Mouse (Mus musculus) monocyte, adult 5-6 weeks (primary cell): ENCODE results near the gene Snrpd3. TPM values are rescaled to one million over a fixed set of nuclear protein-coding genes. Genes with fewer than 3 reads are reported as not detected.
"Not testable (repeated sequence)": the region's sequence is repeated elsewhere in the genome, so short reads cannot be mapped to it uniquely, and the experiment has no call there.

Experiments
- ATAC-seq: fragments of 153-309, 156-312 bp; replicated peaks from 2 replicates; pipeline ENCODE4 v1.8.0; 2017; ENCODE audit warnings: mild to moderate bottlenecking; ENCODE audit not compliant: low TSS enrichment, insufficient number of reproducible peaks, severe bottlenecking, poor library complexity, low FRiP score
- total RNA-seq: library from RNA; stranded (forward); fragments of 200-1000, 200-491, 200-594 nt; gene quantifications from 3 replicates; pipeline ENCODE4 v1.2.3, GENCODE M21; 2017

The Snrpd3 gene
- total RNA-seq, 1 experiment from 2014 or later = 64.6 TPM

- ATAC-seq = no peak
Measured at GRCm38 (mm10) chr10:75520581-75520980, 3.2 kb downstream of the Snrpd3 start.

DNA sequence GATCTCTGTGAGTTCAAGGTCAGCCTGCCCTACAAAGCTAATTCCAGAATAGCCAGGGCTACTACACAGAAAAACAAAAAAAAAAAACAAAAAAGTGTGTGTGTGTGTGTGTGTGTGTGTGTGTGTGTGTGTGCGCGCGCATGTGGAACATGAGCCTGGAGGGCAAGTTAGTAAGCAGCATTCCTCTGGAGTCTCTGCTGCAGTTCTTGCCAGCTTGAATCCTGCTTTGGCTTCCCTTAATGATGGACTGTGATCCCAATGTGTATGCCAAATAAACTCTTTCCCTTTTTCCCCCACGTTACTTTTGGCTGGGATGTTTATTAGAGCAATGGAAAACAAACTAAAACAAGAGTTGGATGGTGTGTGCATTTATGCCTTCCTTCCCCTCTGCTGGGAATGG, 4.3 kb downstream of the Snrpd3 start:
- ATAC-seq = no peak

DNA sequence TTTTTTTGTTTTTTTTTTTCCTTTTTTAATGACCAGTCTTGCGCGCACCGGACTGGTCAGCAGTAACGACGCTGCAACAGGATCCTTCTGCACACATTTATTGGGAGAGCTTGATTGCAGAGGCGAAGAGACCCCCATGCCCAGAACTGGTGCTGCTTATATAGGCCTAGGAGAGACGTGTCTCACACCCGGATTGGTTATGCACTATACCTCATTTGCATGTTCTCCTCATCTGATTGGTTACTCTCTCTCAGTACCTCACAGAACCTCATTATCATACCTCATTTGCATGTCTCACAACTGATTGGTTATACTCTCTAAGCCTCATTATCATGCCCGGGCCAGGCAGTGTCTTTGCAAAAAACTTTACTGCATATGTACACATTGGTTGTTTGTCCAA, 8.1 kb downstream of the Snrpd3 start:
- not testable (repeated sequence) for ATAC-seq

- no peak for ATAC-seq
Measured at GRCm38 (mm10) chr10:75530322-75530721, 13.0 kb downstream of the Snrpd3 start.

DNA sequence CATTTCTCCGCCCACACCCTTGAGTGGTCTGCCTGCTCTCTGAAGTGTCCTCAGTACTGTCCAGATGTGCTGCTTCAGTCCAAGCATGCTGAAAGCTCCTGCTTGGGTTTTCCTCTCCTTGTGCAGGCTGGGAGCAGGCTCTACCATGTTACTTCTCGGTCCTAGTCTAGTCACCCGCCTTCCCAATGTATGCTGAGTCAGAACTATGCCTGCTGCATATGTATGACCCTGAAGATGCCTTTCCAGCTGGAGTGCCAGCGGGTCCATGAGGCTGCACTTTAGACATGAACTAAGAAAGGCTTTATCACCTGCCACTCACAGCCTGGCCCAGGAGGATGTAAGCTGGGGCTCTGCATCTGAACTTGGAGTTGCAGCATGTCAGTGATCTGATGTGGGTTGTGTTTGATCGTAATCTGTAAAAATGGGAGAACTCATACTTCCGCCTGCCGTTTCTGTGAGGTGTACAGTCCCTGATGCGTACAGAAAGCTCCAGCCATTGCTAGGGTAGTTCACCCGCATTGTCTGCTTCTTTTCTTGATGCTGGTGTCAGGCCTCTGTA, 14.3 kb downstream of the Snrpd3 start:
- no peak for ATAC-seq

- no peak for ATAC-seq
Measured at GRCm38 (mm10) chr10:75534216-75534615, 16.9 kb downstream of the Snrpd3 start.

DNA sequence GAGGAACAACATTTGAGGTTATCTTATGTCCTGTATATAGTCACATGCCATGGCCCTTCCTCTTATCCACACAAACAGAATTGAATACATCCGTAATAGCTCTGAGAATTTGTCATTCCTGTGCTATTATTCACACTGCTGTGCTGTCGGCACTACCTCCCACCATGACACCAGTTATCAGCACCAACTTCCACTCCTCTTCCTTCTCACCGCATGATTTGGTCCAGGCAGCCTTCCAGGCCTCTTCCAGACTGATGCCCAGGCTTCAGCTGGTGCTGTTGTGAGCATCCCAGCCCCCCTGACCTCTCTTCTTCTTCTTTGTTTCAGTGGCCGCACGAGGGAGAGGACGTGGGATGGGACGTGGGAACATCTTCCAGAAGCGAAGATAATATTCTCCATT, 17.6 kb downstream of the Snrpd3 start:
- ATAC-seq = no peak

- no peak for ATAC-seq
Measured at GRCm38 (mm10) chr10:75535423-75535822, 18.1 kb downstream of the Snrpd3 start.

GRCm38 (mm10) chr10:75536123-75536522, 18.8 kb downstream of the Snrpd3 start:
- no peak for ATAC-seq

- ATAC-seq = no peak
Measured at GRCm38 (mm10) chr10:75547901-75548300, 30.6 kb downstream of the Snrpd3 start.

DNA sequence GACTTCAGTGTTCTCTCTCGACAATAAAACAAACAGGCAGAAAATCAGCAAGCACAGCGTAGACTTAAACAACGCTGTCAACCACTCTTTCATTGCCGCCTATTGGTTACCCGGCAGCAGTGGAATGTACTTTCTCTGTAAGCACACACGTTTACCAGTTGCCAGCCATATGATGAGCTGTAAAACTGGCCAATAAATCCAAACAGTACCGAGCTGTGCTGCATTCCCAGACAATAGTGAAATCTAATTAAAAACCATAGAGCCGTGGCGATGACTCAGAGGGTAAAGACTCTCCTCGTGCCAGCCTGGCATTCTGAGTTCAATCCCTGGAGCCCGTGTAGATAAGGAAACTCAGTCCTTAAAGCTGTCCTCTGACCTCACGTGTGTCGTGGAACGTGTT, 31.1 kb downstream of the Snrpd3 start:
- ATAC-seq = no peak

DNA sequence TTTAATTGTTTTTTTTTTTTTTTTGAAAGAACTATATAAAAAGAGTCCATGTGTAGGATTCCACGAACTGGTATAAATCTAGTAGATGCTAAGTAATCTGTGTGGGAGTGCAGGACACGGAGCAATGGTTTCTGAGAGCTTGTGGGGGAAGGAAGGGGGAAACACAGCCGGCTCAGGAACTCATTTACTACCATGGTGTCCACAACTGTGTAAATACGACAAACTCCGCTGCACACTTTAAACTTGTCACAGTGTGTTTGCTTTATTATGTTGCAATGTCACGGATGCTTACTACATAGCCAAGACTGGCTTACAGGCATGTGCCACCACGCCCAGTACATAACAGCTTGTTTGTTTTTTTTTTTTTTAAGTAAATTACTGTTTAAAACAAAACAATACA, 32.5 kb downstream of the Snrpd3 start:
- no peak for ATAC-seq

- 0 out of 2 replicates have a peak, but pooled peaks have one; percentile 38 for ATAC-seq
Measured at GRCm38 (mm10) chr10:75551175-75551574, 33.8 kb downstream of the Snrpd3 start.

- no peak for ATAC-seq
Measured at GRCm38 (mm10) chr10:75552106-75552505, 34.8 kb downstream of the Snrpd3 start.

DNA sequence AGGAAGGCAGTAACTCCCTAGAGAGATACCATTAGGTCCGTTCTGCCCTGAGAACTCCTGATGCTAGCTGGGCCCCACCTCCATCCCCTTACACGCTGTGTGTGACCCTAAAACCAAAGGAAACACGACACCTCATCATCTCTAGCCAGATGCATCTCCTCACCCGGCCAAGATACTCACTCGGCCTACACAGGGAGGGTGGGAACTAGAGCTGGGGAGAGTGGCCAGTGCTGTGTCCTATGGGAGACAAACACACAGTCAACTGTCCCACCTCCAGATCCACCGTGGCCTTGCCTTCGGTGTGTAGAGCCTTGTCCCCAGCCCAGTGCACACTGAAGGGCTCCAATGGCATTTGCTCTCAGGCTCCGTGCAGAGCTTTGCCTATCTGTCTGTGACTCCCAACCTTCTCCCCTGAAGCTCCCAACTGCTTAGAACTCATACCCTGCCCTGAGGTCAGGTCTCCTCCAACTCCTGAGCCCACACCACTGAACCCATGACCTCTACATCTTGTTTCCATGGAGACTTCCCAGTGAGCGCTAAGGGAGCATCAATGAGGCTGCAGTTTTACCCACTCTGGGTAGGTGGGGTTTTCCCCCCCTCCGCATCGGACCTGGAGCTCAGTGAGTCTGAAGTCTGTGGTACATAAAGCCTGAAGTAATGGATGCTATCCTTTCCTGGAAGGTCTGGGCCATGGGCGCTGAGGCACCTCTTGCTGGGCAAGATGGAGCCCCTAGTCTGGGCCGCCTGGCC, 35.5 kb downstream of the Snrpd3 start:
- 0 out of 2 replicates have a peak, but pooled peaks have one; percentile 11 for ATAC-seq

GRCm38 (mm10) chr10:75554090-75554489, 36.7 kb downstream of the Snrpd3 start:
- ATAC-seq = no peak

- ATAC-seq = no peak
Measured at GRCm38 (mm10) chr10:75555557-75555956, 38.2 kb downstream of the Snrpd3 start.

DNA sequence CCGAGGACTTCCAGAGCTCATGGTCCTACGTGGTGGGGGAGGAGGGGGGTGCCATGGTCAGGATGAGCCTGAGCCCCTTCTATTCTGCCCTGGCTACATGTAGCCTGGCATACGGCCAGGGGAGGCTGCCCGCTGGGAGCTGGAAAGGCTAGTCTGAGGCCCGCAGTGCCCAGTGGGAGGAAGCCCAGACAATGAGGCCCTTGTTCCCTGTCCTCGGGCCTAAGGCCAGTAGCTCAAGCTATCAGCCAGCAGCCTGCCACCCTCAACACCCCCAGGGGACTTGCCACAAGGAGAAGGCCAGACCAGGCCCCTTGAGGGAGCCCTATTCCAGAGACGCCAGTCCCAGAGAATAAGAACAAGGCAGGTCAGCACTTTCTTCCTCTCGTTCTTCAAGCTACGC, 38.7 kb downstream of the Snrpd3 start:
- no peak for ATAC-seq

DNA sequence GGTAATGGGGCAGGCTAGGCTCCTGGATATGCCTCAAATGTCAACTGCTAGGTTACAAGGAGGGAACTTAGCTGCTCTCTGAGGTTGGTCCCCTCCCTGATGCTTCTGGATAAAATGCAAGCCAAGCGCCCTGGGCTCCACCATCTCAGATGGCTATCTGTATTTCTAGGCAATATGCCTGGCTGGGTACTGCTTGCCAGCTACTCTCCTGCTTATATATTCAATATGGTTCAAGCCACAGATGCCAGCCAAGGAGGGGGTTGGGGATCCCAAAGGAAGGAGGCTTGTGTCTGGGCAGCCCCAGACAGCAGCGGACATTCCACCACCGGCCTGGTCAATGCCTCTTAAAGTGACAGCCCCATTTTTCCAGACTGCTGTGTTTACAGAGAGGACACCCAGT, 41.2 kb downstream of the Snrpd3 start:
- ATAC-seq = no peak

DNA sequence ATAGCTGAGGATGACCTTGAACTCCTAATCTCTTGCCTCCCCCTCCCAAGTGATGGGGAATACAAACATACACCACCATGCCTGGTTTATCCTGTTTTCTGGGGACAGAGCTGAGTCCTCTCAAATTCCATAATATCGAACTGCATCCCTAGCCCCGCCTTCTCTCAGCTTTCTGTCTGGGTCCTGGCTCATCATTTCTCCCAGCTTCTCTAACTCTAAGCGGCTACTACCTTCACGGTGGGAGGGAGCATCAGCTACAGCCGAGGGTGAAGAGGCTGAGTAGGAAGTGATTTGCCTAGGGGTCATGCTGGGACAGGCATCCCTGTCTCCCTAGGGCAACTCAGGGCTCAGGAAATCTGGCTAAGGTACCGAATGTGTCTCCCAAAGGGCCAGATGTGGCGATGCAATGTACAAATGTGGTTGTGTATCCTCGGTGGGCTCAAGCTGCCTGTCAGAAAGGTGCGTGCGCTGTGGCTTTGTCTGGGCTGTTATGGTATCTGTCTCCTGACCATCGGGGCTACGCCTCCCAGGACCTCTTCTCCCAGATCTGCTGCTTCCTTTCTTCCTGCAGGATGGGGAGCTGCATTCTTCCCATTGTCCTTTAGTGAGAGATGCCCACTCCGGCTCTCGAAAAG, 41.8 kb downstream of the Snrpd3 start:
- no peak for ATAC-seq
